Mouse (Mus musculus): ENCODE data around the gene Celf1. TPM values are rescaled to one million over a fixed set of nuclear protein-coding genes. Genes with fewer than 3 reads are reported as not detected.

Celf1 gene
- total and polyA plus RNA-seq, 3 experiments = 46.2 to 212 (median 82.3) TPM

DNA sequence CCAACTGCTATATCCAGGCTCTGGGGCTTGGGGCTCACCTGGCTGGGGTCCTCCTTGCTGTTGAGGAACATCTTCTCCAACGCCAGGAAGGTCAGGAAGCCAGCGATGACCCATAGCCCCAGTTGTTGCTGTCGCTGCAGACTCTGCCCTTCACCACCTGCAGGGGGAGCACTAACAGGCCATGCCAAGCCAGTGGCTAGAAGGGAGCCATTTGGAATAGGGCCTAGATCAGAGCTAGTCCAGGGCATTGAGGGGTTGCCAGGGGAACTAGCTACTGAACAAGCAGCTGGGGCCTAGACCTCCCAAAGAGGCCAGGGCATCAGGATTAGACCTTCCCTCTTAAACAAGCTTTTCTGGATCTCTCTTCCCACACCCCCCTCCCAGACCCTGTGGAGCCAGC lies 125.4 kb downstream of the Celf1 start (continued):
- TF ChIP-seq CHD2 (IDR thresholded peaks at IDR 0.05; ENCODE audit: low read length) (no peak), ZNF384 (IDR thresholded peaks at IDR 0.05; ENCODE audit: low read depth, low read length) (no peak), ZMIZ1 (IDR thresholded peaks at IDR 0.05; ENCODE audit: low read depth, low read length) (no peak)

GRCm38 (mm10) chr2:91066455-91066854 lies 126.3 kb downstream of the Celf1 start:
- H3K27me3 ChIP-seq (ENCODE audit: control insufficient read depth in 1 of 2, insufficient read depth in 2 of 2, low read length in 2 of 2) = no peaks in the 10 kb centered on the region
- peaks cover 0 to 7% of the 10 kb centered on the region in 2 experiments; a peak in 2 of 4 replicates for H3K36me3 ChIP-seq (ENCODE audit: control insufficient read depth in 1 of 2, insufficient read depth in 2 of 2, low read length in 2 of 2)
- peaks cover 0 to 6% of the 10 kb centered on the region in 2 experiments; a peak in 3 of 4 replicates for H3K4me1 ChIP-seq (ENCODE audit: control insufficient read depth in 1 of 2, insufficient read depth in 2 of 2, low read length in 2 of 2)
- H3K4me3 ChIP-seq (ENCODE audit: control insufficient read depth in 1 of 2, insufficient read depth in 1 of 2, low read depth in 2 of 2, low read length in 2 of 2) = no peak overlapping the region
- H3K27ac ChIP-seq (ENCODE audit: control insufficient read depth, low read depth, low read length) = no peak overlapping the region
- no peak overlapping the region for H3K9ac ChIP-seq (ENCODE audit: control insufficient read depth, low read depth, low read length, poor library complexity, severe bottlenecking)
- TF ChIP-seq MYC (IDR thresholded peaks at IDR 0.05; ENCODE audit: low read depth, low read length) (no peak), HCFC1 (IDR thresholded peaks at IDR 0.05; ENCODE audit: low read depth, low read length) (no peak), KAT2A (conservative IDR thresholded peaks at IDR 0.05; ENCODE audit: low read depth, low read length) (no peak), ZNF384 (IDR thresholded peaks at IDR 0.05; ENCODE audit: low read depth, low read length) (no peak), JUND (IDR thresholded peaks at IDR 0.05; ENCODE audit: low read depth, low read length) (no peak), ZC3H11A (IDR thresholded peaks at IDR 0.05; ENCODE audit: low read depth, low read length) (no peak), TCF12 (IDR thresholded peaks at IDR 0.05; ENCODE audit: low read depth, low read length) (no peak), SMC3 (IDR thresholded peaks at IDR 0.05; ENCODE audit: low read depth, low read length) (no peak), CHD2 (IDR thresholded peaks at IDR 0.05; ENCODE audit: low read length) (no peak), E2F4 (IDR thresholded peaks at IDR 0.05; ENCODE audit: borderline replicate concordance, low read depth, low read length) (no peak), EP300 (IDR thresholded peaks at IDR 0.05; ENCODE audit: low read depth in 1 of 2, low read length in 2 of 2) (no peak)
- H3K9me3 ChIP-seq (replicated peaks; ENCODE audit: insufficient read depth, low read length) = no peaks in the 10 kb centered on the region
- DNase-seq (ENCODE audit: low read depth, low spot score) = no peak
- H3K79me2 ChIP-seq (ENCODE audit: control insufficient read depth, insufficient read depth, low read length, poor library complexity) = peaks cover 7% of the 10 kb centered on the region; the same call in 1 of the 2 replicates

GRCm38 (mm10) chr2:91068162-91068871 lies 128.1 kb downstream of the Celf1 start:
- no peaks in the 10 kb centered on the region for H3K27me3 ChIP-seq (ENCODE audit: control insufficient read depth in 1 of 2, insufficient read depth in 2 of 2, low read length in 2 of 2)
- H3K9me3 ChIP-seq (replicated peaks; ENCODE audit: insufficient read depth, low read length) = no peaks in the 10 kb centered on the region
- DNase-seq (ENCODE audit: low read depth, low spot score) = no peak
- no peak overlapping the region for H3K4me3 ChIP-seq (ENCODE audit: control insufficient read depth in 1 of 2, insufficient read depth in 1 of 2, low read depth in 2 of 2, low read length in 2 of 2)
- TF ChIP-seq ZNF384 (IDR thresholded peaks at IDR 0.05; ENCODE audit: low read depth, low read length) (no peak), SMC3 (IDR thresholded peaks at IDR 0.05; ENCODE audit: low read depth, low read length) (no peak)
- peaks cover 0 to 8% of the 10 kb centered on the region in 2 experiments; a peak in 2 of 4 replicates for H3K36me3 ChIP-seq (ENCODE audit: control insufficient read depth in 1 of 2, insufficient read depth in 2 of 2, low read length in 2 of 2)
- peaks cover 7% of the 10 kb centered on the region; the same call in 1 of the 2 replicates for H3K79me2 ChIP-seq (ENCODE audit: control insufficient read depth, insufficient read depth, low read length, poor library complexity)
- no peak overlapping the region for H3K9ac ChIP-seq (ENCODE audit: control insufficient read depth, low read depth, low read length, poor library complexity, severe bottlenecking)
- H3K4me1 ChIP-seq (ENCODE audit: control insufficient read depth in 1 of 2, insufficient read depth in 2 of 2, low read length in 2 of 2) = peaks cover 0 to 6% of the 10 kb centered on the region in 2 experiments; a peak in 3 of 4 replicates
- no peak overlapping the region for H3K27ac ChIP-seq (ENCODE audit: control insufficient read depth, low read depth, low read length)

All from MEL (cell line).